Mouse (Mus musculus) CH12.LX (cell line): ENCODE measurements at regions not wholly inside any gene's neighbourhood (a gene's known extent, or its start where the extent isn't known, plus 50 kb on each side); places are given as distances from the start of the nearest gene placed in this dataset.

Source experiments
- DNase-seq: peaks from one replicate; pipeline ENCODE4 v3.0.0-alpha.2; 2013; ENCODE audit errors: extremely low read depth
- H3K27ac ChIP-seq: 2 replicates; pipeline ENCODE4 v1.5.1; 2012; ENCODE audit warnings: low read depth, mild to moderate bottlenecking, control low read depth, moderate library complexity; ENCODE audit not compliant: insufficient read depth
- H3K27me3 ChIP-seq: replicated peaks from 2 replicates; pipeline ENCODE3; 2012; ENCODE audit warnings: inconsistent platforms
- H3K36me3 ChIP-seq, 2 experiments: replicated peaks in 1 of 2; 2 replicates each; pipeline versions ENCODE3 to v1.6.1; 2012; ENCODE audit warnings: inconsistent platforms in 1 of 2, low read length in 1 of 2, mild to moderate bottlenecking in 1 of 2, mixed read lengths in 1 of 2, moderate library complexity in 1 of 2; ENCODE audit not compliant: control insufficient read depth in 1 of 2, insufficient read depth in 1 of 2
- H3K4me1 ChIP-seq, 2 experiments: 2 replicates each; pipeline ENCODE4 v1.6.1; 2012; ENCODE audit warnings: inconsistent platforms in 1 of 2, moderate library complexity in 1 of 2; ENCODE audit not compliant: insufficient read depth in 2 of 2, control insufficient read depth in 1 of 2
- H3K4me2 ChIP-seq: 2 replicates; pipeline ENCODE4 v1.6.1; 2012; ENCODE audit warnings: low read depth, mild to moderate bottlenecking, control low read depth; ENCODE audit not compliant: poor library complexity, insufficient read depth, severe bottlenecking
- H3K4me3 ChIP-seq, 3 experiments: fragments of 150-350 bp in 1 of 3; sonication (generic) in 1 of 3; replicated peaks in 1 of 3; 2 replicates each; pipeline versions ENCODE3 to v1.5.1; 2011 to 2012; ENCODE audit warnings: low read depth in 2 of 3, low read length in 2 of 3, mild to moderate bottlenecking in 2 of 3, moderate library complexity in 2 of 3, control low read depth in 1 of 3, improper control_type of control experiment in 1 of 3, inconsistent platforms in 1 of 3, mixed read lengths in 1 of 3; ENCODE audit not compliant: poor library complexity in 1 of 3
- H3K79me2 ChIP-seq: replicated peaks from 2 replicates; pipeline ENCODE4 v1.6.1; 2012; ENCODE audit warnings: mild to moderate bottlenecking, moderate library complexity; ENCODE audit not compliant: control insufficient read depth, poor library complexity, insufficient read depth, severe bottlenecking; ENCODE audit errors: extremely low read depth
- H3K9ac ChIP-seq: 2 replicates; pipeline ENCODE4 v1.6.1; 2012; ENCODE audit warnings: low read depth, mild to moderate bottlenecking, control low read depth, moderate library complexity; ENCODE audit not compliant: insufficient read depth
- H3K9me3 ChIP-seq: replicated peaks from 2 replicates; pipeline ENCODE3; 2012; ENCODE audit warnings: low read length, inconsistent platforms, mixed read lengths
- CTCF ChIP-seq, 2 experiments: IDR thresholded peaks in 1 of 2; conservative IDR thresholded peaks in 1 of 2; 2 replicates each; pipeline ENCODE4 v1.5.1; 2011 to 2012; ENCODE audit warnings: low read depth in 2 of 2, low read length in 2 of 2, improper control_type of control experiment in 1 of 2, inconsistent platforms in 1 of 2, mild to moderate bottlenecking in 1 of 2, moderate library complexity in 1 of 2
- E2F4 ChIP-seq: IDR thresholded peaks from 2 replicates; pipeline ENCODE4 v1.6.1; 2011; ENCODE audit warnings: low read depth, low read length, improper control_type of control experiment; ENCODE audit not compliant: insufficient replicate concordance
- ELF1 ChIP-seq: IDR thresholded peaks from 2 replicates; pipeline ENCODE4 v1.6.1; 2014; ENCODE audit warnings: low read depth, mild to moderate bottlenecking, inconsistent platforms, low read length, improper control_type of control experiment
- GABPA ChIP-seq: IDR thresholded peaks from 2 replicates; pipeline ENCODE4 v1.6.1; 2012; ENCODE audit warnings: low read depth, low read length, improper control_type of control experiment, inconsistent platforms; ENCODE audit not compliant: insufficient replicate concordance
- IRF4 ChIP-seq: IDR thresholded peaks from 2 replicates; pipeline ENCODE4 v1.6.1; 2014; ENCODE audit warnings: low read depth, mild to moderate bottlenecking, inconsistent platforms, low read length, improper control_type of control experiment
- KAT2A ChIP-seq: IDR thresholded peaks from 2 replicates; pipeline ENCODE4 v1.6.1; 2012; ENCODE audit warnings: low read length, improper control_type of control experiment, inconsistent platforms; ENCODE audit not compliant: insufficient replicate concordance
- MAFK ChIP-seq: IDR thresholded peaks from 2 replicates; pipeline ENCODE4 v1.6.1; 2011; ENCODE audit warnings: low read length, improper control_type of control experiment; ENCODE audit not compliant: insufficient replicate concordance
- MAZ ChIP-seq: IDR thresholded peaks from 2 replicates; pipeline ENCODE4 v1.6.1; 2012; ENCODE audit warnings: low read depth, mild to moderate bottlenecking, inconsistent platforms, low read length, improper control_type of control experiment, moderate library complexity
- MEF2A ChIP-seq: IDR thresholded peaks from 2 replicates; pipeline ENCODE4 v1.6.1; 2014; ENCODE audit warnings: low read depth, mild to moderate bottlenecking, inconsistent platforms, low read length, improper control_type of control experiment, borderline replicate concordance
- MYC ChIP-seq: IDR thresholded peaks from 2 replicates; pipeline ENCODE4 v1.6.1; 2011; ENCODE audit warnings: low read depth, mild to moderate bottlenecking, improper control_type of control experiment, low read length
- NELFE ChIP-seq: IDR thresholded peaks from 2 replicates; pipeline ENCODE4 v1.6.1; 2011; ENCODE audit warnings: low read depth, low read length, improper control_type of control experiment
- POLR2AphosphoS2 ChIP-seq: IDR thresholded peaks from 2 replicates; pipeline ENCODE4 v1.6.1; 2011; ENCODE audit warnings: low read depth, low read length, improper control_type of control experiment
- RCOR1 ChIP-seq: conservative IDR thresholded peaks from 2 replicates; pipeline ENCODE4 v1.6.1; 2012; ENCODE audit warnings: low read depth, mild to moderate bottlenecking, inconsistent platforms, low read length, improper control_type of control experiment
- SMC3 ChIP-seq: IDR thresholded peaks from 2 replicates; pipeline ENCODE4 v1.6.1; 2011; ENCODE audit warnings: low read depth, low read length, improper control_type of control experiment
- UBTF ChIP-seq: IDR thresholded peaks from 2 replicates; pipeline ENCODE4 v1.6.1; 2012; ENCODE audit warnings: low read depth, mild to moderate bottlenecking, inconsistent platforms, low read length, improper control_type of control experiment, moderate library complexity
- USF1 ChIP-seq: IDR thresholded peaks from 2 replicates; pipeline ENCODE4 v1.6.1; 2014; ENCODE audit warnings: low read depth, mild to moderate bottlenecking, inconsistent platforms, low read length, improper control_type of control experiment
- ZKSCAN1 ChIP-seq: IDR thresholded peaks from 2 replicates; pipeline ENCODE4 v1.6.1; 2012; ENCODE audit warnings: low read depth, inconsistent platforms, low read length, improper control_type of control experiment, borderline replicate concordance
- dilution Hi-C: fragments of 300-500 bp; cut with MboI; formaldehyde crosslinking; loops from 2 replicates; pipeline ENCODE4 v1.14.3; 2020; ENCODE audit warnings: low sequenced_read_pairs; ENCODE audit not compliant: extremely low pct_unique_long_range_greater_than_20kb, extremely low pct_ligation_motif_present
- in situ Hi-C: fragments of 300-500 bp; cut with MboI; formaldehyde crosslinking; loops from 3 replicates; pipeline ENCODE4 v1.14.3; 2019; ENCODE audit warnings: low sequenced_read_pairs, low pct_ligation_motif_present, low pct_unique_long_range_greater_than_20kb, mixed read lengths

DNA sequence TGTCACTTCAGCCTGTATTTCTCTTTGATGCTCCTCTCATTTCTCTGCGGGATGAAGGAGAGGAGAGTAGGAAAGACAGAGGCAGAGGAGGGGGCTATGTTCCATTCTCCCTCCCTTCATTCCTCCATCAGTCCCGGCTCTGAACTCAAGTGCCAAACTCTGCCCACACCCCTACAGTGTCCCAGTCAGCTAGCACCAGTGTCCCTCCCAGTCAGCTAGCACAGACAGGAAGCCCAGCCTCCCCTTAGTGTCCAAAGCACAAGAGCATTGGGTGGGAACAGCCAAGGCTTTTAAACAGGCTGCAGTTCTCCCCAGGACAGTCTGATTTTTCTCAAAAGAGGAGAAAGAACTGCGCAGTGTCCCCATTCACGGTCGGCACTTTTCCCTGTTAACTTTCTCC is 76.3 kb downstream of the Tmem114 start:
- in situ Hi-C loops, result no loop called here
- dilution Hi-C loops, result no loop called here
- no peak for TF ChIP-seq KAT2A
- TF ChIP-seq IRF4, result no peak
- no peak for TF ChIP-seq USF1
- no peak for TF ChIP-seq E2F4
- TF ChIP-seq ELF1, result no peak
- TF ChIP-seq ZKSCAN1, result no peak
- TF ChIP-seq MYC, result no peak
- no peak for TF ChIP-seq SMC3
- TF ChIP-seq RCOR1, result no peak
- TF ChIP-seq MAFK, result no peak
- no peak for TF ChIP-seq POLR2AphosphoS2
- no peak for TF ChIP-seq MAZ
- TF ChIP-seq NELFE, result no peak

DNA sequence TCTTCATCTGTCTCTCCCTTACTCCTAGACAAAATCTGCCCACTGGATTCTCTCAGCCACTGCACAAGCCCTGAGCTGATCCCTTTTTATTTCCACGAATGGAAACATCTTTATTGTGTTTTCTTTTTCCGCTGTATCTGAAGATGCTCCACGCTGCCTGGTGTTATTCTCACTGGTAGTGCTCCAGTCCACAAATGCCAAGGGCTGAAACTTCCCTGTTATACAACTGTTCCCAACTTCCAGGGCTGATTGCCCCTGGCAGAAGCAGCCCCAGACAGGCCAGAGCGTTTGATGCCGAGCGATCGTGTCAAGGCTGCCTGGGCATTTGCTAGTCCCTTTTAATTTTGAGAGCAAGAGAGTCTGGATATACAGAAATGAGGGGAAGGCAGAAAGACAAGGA is 79.7 kb downstream of the Tmem114 start:
- Histone ChIP-seq H3K27ac (no peak overlapping the region), H3K79me2 (no peaks in the 10 kb centered on the region), H3K27me3 (peaks cover 84% of the 10 kb centered on the region), H3K36me3 (no peaks in the 10 kb centered on the region), H3K4me3 (no peak overlapping the region), H3K4me1 (no peaks in the 10 kb centered on the region), H3K9me3 (no peaks in the 10 kb centered on the region), H3K9ac (no peak overlapping the region), H3K4me2 (no peak overlapping the region)
- TF ChIP-seq UBTF, result no peak
- TF ChIP-seq MEF2A, result no peak
- TF ChIP-seq CTCF (conservative IDR thresholded peaks at IDR 0.05 in 1 of 2, IDR thresholded peaks at IDR 0.05 in 1 of 2; ENCODE audit: low read depth in 2 of 2, low read length in 2 of 2), result no peak
- no peak for TF ChIP-seq GABPA
- dilution Hi-C loops (no loop called here), in situ Hi-C loops (no loop called here)
- DNase-seq, result no peak

More for the DNA sequence above, 76.3 kb downstream of the Tmem114 start:
- H3K4me3 ChIP-seq, result no peak overlapping the region
- peaks cover 68% of the 10 kb centered on the region for H3K27me3 ChIP-seq
- H3K4me1 ChIP-seq, result no peaks in the 10 kb centered on the region
- DNase-seq, result no peak
- H3K4me2 ChIP-seq, result no peak overlapping the region
- no peaks in the 10 kb centered on the region for H3K79me2 ChIP-seq
- H3K9ac ChIP-seq, result no peak overlapping the region
- H3K9me3 ChIP-seq, result no peaks in the 10 kb centered on the region
- H3K36me3 ChIP-seq, result no peaks in the 10 kb centered on the region
- no peak overlapping the region for H3K27ac ChIP-seq
